Mouse (Mus musculus) NIH3T3 (cell line): ENCODE measurements around the gene Gm5725.
"Not testable (repeated sequence)": the region's sequence is repeated elsewhere in the genome, so short reads cannot be mapped to it uniquely, and the experiment has no call there.

Source experiments
- DNase-seq: peaks from one replicate; pipeline ENCODE4 v3.0.0-alpha.2; 2012; ENCODE audit warnings: low read depth

Gene Gm5725

DNA sequence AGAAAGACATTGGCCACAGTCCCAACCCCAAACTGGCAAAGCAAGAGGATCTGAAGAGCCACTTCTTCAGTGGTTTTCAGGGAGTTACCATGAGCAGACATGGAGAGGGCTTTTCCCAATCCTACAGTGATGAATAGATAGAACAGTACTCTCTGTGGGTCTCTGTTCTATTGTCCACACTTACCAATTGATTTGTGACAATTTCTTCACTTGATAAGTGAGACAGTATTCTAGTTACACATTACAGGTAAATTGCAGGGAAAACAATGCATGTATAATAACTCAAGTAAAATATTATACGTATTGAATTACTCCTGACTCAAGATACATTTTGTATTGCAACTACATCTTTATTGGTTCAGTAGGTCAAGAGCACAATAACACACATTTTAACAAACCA, at the start of gene Gm5725:
Gm5725 (minus strand) TSS at position 101 of the 400 bp plus-strand sequence.
- DNase-seq, result not testable (repeated sequence)

DNA sequence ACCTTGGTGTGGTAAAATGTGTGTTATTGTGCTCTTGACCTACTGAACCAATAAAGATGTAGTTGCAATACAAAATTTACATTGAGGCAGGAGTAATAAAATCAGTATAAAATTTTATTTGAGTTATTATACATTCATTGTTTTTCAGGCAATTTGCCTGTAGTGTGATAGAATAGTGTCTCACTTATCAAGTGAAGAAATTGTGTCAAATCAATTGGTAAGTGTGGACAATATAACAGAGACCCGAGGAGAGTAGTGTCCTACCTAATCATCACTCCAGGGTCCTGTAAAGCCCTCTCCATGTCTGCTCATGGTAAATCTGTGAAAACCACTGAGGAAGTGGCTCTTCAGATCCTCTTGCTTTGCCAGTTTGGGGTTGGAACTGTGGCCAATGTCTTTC, 12.0 kb downstream of the Gm5725 start, which contains the start of gene Vmn1r135:
Vmn1r135 (plus strand) TSS at position 301 of the 400 bp plus-strand sequence.
- not testable (repeated sequence) for DNase-seq

DNA sequence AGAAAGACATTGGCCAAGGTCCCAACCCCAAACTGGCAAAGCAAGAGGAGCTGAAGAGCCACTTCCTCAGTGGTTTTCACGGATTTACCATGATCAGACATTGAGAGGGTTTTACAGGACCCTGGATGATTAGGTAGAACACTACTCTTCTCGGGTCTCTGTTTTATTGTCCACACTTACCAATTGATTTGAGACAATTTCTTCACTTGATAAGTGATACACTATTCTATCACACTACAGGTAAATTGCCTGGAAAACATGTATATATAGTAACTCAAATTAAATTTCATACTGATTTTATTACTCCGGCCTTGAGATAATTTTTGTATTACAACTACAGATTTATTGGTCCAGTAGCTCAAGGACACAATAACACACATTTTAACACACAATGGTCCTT, 47.4 kb downstream of the Gm5725 start, which contains the start of gene Gm4177:
Gm4177 (minus strand) TSS at position 101 of the 400 bp plus-strand sequence.
- not testable (repeated sequence) for DNase-seq
